Mouse (Mus musculus) kidney, adult 2 months (tissue): ENCODE data around the gene Smarca4.

Experiments
- CTCF ChIP-seq: fragments of 200-500 bp; conservative IDR thresholded peaks from 2 replicates; pipeline ENCODE4 v1.5.1; 2011; ENCODE audit warnings: low read depth, mild to moderate bottlenecking, control low read depth, low read length, moderate library complexity, mixed read lengths; ENCODE audit not compliant: insufficient read depth, insufficient read length
- POLR2A ChIP-seq: fragments of 200-500 bp; IDR thresholded peaks from one replicate; pipeline ENCODE4 v1.6.1; 2011; ENCODE audit warnings: low read depth, low read length, control low read depth

- TF ChIP-seq CTCF, result no peak
- TF ChIP-seq POLR2A, result no peak
Observed at GRCm38 (mm10) chr9:21601073-21601472, 14.9 kb upstream of the Smarca4 start.
